Mouse (Mus musculus): ENCODE measurements around the gene Atf5.

DNA sequence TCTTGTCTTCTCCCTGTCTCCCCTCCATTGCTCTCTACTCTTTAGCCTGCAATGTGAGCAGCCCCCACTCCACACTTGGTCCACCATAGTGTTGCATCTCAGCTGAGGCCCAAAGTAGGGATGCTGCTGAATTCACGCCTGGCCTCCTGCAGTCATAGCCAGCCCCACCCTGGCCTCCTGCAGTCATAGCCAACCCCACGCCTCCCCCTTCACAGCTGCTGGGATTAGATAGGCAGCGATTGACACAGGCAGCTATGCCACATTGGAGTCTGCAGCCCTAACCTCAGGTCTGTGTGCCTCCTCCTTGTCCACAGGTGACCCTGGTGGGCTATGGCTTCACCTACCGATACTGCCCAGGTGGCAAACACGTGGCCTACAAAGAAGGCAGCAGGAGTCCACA, 48.3 kb downstream of the Atf5 start:
- no peak for TF ChIP-seq CTCF (IDR thresholded peaks at IDR 0.05; ENCODE audit: insufficient read depth, low read length)
- TF ChIP-seq POLR2A (IDR thresholded peaks at IDR 0.05; ENCODE audit: borderline replicate concordance, extremely low read depth, low read depth, low read length), result no peak
